Mouse (Mus musculus) liver, adult 2 months (tissue): ENCODE measurements around the gene Stxbp6. TPM values are rescaled to one million over a fixed set of nuclear protein-coding genes. Genes with fewer than 3 reads are reported as not detected.

Experiments used
- DNase-seq: peaks from one replicate; pipeline ENCODE4 v3.0.0-alpha.2; 2011; ENCODE audit warnings: low read depth, low spot score; ENCODE audit errors: extremely low read depth
- H3K27ac ChIP-seq: fragments of 200-500 bp; replicated peaks from 2 replicates; pipeline ENCODE4 v1.5.1; 2012; ENCODE audit warnings: low read depth, mild to moderate bottlenecking, control low read depth, inconsistent platforms, low read length; ENCODE audit not compliant: insufficient read depth
- H3K27me3 ChIP-seq: fragments of 200-500 bp; 2 replicates; pipeline ENCODE4 v1.6.1; 2012; ENCODE audit warnings: mild to moderate bottlenecking, moderate library complexity, low read length, inconsistent platforms; ENCODE audit not compliant: control insufficient read depth, insufficient read depth
- H3K36me3 ChIP-seq: fragments of 200-500 bp; 2 replicates; pipeline ENCODE4 v1.6.1; 2012; ENCODE audit warnings: low read length, inconsistent platforms; ENCODE audit not compliant: control insufficient read depth, insufficient read depth
- H3K4me1 ChIP-seq: fragments of 200-500 bp; 2 replicates; pipeline ENCODE4 v1.6.1; 2011; ENCODE audit warnings: low read length; ENCODE audit not compliant: control insufficient read depth, insufficient read depth
- H3K4me3 ChIP-seq: fragments of 200-500 bp; 2 replicates; pipeline ENCODE4 v1.5.1; 2011; ENCODE audit warnings: low read depth, mild to moderate bottlenecking, control low read depth, low read length, moderate library complexity; ENCODE audit not compliant: insufficient read depth
- H3K79me2 ChIP-seq: fragments of 200-500 bp; 2 replicates; pipeline ENCODE4 v1.6.1; 2012; ENCODE audit warnings: inconsistent platforms, mild to moderate bottlenecking, low read length, moderate library complexity; ENCODE audit not compliant: control insufficient read depth, insufficient read depth
- H3K9ac ChIP-seq: fragments of 200-500 bp; 2 replicates; pipeline ENCODE4 v1.6.1; 2012; ENCODE audit warnings: low read depth, mild to moderate bottlenecking, control low read depth, inconsistent platforms, low read length
- CTCF ChIP-seq: fragments of 200-500 bp; IDR thresholded peaks from 2 replicates; pipeline ENCODE4 v1.5.1; 2011; ENCODE audit warnings: low read depth, low read length, control low read depth
- POLR2A ChIP-seq: fragments of 200-500 bp; IDR thresholded peaks from 2 replicates; pipeline ENCODE4 v1.6.1; 2011; ENCODE audit warnings: low read length, control low read depth; ENCODE audit not compliant: insufficient read depth; ENCODE audit errors: extremely low read depth
- WGBS: fragments of 180-500 bp; shearing (Covaris S2); methylation state at CpG from one replicate; pipeline ENCODE4 v1.1.7; 2018; 5-methylcytosine and 5-hydroxymethylcytosine counted together
- polyA plus RNA-seq: library from polyadenylated mRNA; depleted of rRNA; stranded (reverse); fragments of >200 nt; gene quantifications from 2 replicates; pipeline ENCODE4 v1.2.3, GENCODE M21; 2012
- total RNA-seq: library from RNA; depleted of rRNA; stranded (reverse); fragments of >200 nt; gene quantifications from 2 replicates; pipeline ENCODE4 v1.2.3, GENCODE M21; 2014

Stxbp6 gene
- total and polyA plus RNA-seq, 2 experiments: 4.6 to 8.5 TPM

GRCm38 (mm10) chr12:44928456-44928855 lies 146.1 kb downstream of the Stxbp6 start:
- peaks cover 4% of the 10 kb centered on the region for H3K4me1 ChIP-seq
- H3K27me3 ChIP-seq: no peaks in the 10 kb centered on the region
- peak; percentile 66 for DNase-seq
- H3K36me3 ChIP-seq: no peaks in the 10 kb centered on the region
- H3K79me2 ChIP-seq: no peaks in the 10 kb centered on the region
- WGBS: 53% methylated on average over 3 of the region's 3 CpGs
- H3K27ac ChIP-seq: no peak overlapping the region
- no peak for TF ChIP-seq CTCF
- TF ChIP-seq POLR2A: no peak
- H3K4me3 ChIP-seq: no peak overlapping the region
- H3K9ac ChIP-seq: no peak overlapping the region

- no peaks in the 10 kb centered on the region for H3K36me3 ChIP-seq
- peaks cover 9% of the 10 kb centered on the region for H3K4me1 ChIP-seq
- 77% methylated on average over 3 of the region's 3 CpGs for WGBS
- no peaks in the 10 kb centered on the region for H3K79me2 ChIP-seq
- no peak overlapping the region for H3K27ac ChIP-seq
- no peak for DNase-seq
- TF ChIP-seq CTCF (no peak), POLR2A (no peak)
- H3K27me3 ChIP-seq: no peaks in the 10 kb centered on the region
- H3K4me3 ChIP-seq: no peak overlapping the region
- H3K9ac ChIP-seq: no peak overlapping the region
Measured at GRCm38 (mm10) chr12:44925901-44926300, 148.6 kb downstream of the Stxbp6 start.

GRCm38 (mm10) chr12:44923273-44923672 lies 151.2 kb downstream of the Stxbp6 start:
- WGBS: 66% methylated on average over 3 of the region's 3 CpGs
- no peaks in the 10 kb centered on the region for H3K27me3 ChIP-seq
- no peak overlapping the region for H3K4me3 ChIP-seq
- TF ChIP-seq POLR2A (no peak), CTCF (no peak)
- DNase-seq: peak; percentile 84
- H3K9ac ChIP-seq: no peak overlapping the region
- H3K36me3 ChIP-seq: no peaks in the 10 kb centered on the region
- peak overlapping the region; percentile 44 for H3K27ac ChIP-seq
- H3K79me2 ChIP-seq: no peaks in the 10 kb centered on the region
- H3K4me1 ChIP-seq: peaks cover 7% of the 10 kb centered on the region; the same call in 1 of the 2 replicates

GRCm38 (mm10) chr12:44922241-44922640 lies 152.3 kb downstream of the Stxbp6 start:
- 14% methylated on average over 4 of the region's 4 CpGs for WGBS
- no peaks in the 10 kb centered on the region for H3K36me3 ChIP-seq

GRCm38 (mm10) chr12:44919613-44920012 lies 154.9 kb downstream of the Stxbp6 start:
- 91% methylated on average over 2 of the region's 2 CpGs for WGBS

More at GRCm38 (mm10) chr12:44922241-44922640, 152.3 kb downstream of the Stxbp6 start:
- peak; percentile 92 for DNase-seq
- H3K4me1 ChIP-seq: peaks cover 7% of the 10 kb centered on the region; the same call in 1 of the 2 replicates
- H3K27me3 ChIP-seq: no peaks in the 10 kb centered on the region
- H3K4me3 ChIP-seq: no peak overlapping the region
- peak overlapping the region; percentile 91 for H3K27ac ChIP-seq
- H3K79me2 ChIP-seq: no peaks in the 10 kb centered on the region
- H3K9ac ChIP-seq: 0 out of 2 replicates have a peak overlapping the region, but pooled peaks have one; percentile 39
- no peak for TF ChIP-seq POLR2A
- no peak for TF ChIP-seq CTCF

GRCm38 (mm10) chr12:44918929-44919328 lies 155.6 kb downstream of the Stxbp6 start:
- no peak for TF ChIP-seq POLR2A
- TF ChIP-seq CTCF: no peak
- no peak overlapping the region for H3K9ac ChIP-seq
- H3K27me3 ChIP-seq: no peaks in the 10 kb centered on the region
- no peak overlapping the region for H3K27ac ChIP-seq
- 92% methylated on average over 2 of the region's 2 CpGs for WGBS
- peaks cover 7% of the 10 kb centered on the region; the same call in 1 of the 2 replicates for H3K4me1 ChIP-seq
- H3K4me3 ChIP-seq: no peak overlapping the region
- H3K79me2 ChIP-seq: no peaks in the 10 kb centered on the region
- DNase-seq: no peak
- H3K36me3 ChIP-seq: no peaks in the 10 kb centered on the region

More at GRCm38 (mm10) chr12:44919613-44920012, 154.9 kb downstream of the Stxbp6 start:
- H3K4me3 ChIP-seq: no peak overlapping the region
- no peaks in the 10 kb centered on the region for H3K36me3 ChIP-seq
- H3K4me1 ChIP-seq: peaks cover 7% of the 10 kb centered on the region; the same call in 1 of the 2 replicates
- no peak for DNase-seq
- H3K27ac ChIP-seq: no peak overlapping the region
- H3K27me3 ChIP-seq: no peaks in the 10 kb centered on the region
- no peak overlapping the region for H3K9ac ChIP-seq
- no peaks in the 10 kb centered on the region for H3K79me2 ChIP-seq
- no peak for TF ChIP-seq CTCF
- no peak for TF ChIP-seq POLR2A
